Mouse (Mus musculus): ENCODE measurements around the gene Rabep1. TPM values are rescaled to one million over a fixed set of nuclear protein-coding genes. Genes with fewer than 3 reads are reported as not detected.

The Rabep1 gene
- polyA plus RNA-seq, 1 experiment from 2014 or later: 77.0 TPM

- WGBS: 71% methylated on average over 3 of the region's 3 CpGs
- Histone ChIP-seq H3K36me3 (ENCODE audit: control insufficient read depth, insufficient read depth, low read length) (no peaks in the 10 kb centered on the region), H3K27ac (replicated peaks; ENCODE audit: low read depth, low read length) (no peak overlapping the region), H3K9me3 (ENCODE audit: control insufficient read depth, low read length) (no peaks in the 10 kb centered on the region), H3K9ac (replicated peaks; ENCODE audit: low read length) (no peak overlapping the region), H3K4me2 (ENCODE audit: low read length) (no peak overlapping the region), H3K4me3 (replicated peaks; ENCODE audit: low read depth, low read length) (no peak overlapping the region), H3K4me1 (ENCODE audit: control insufficient read depth, insufficient read depth, low read length) (no peaks in the 10 kb centered on the region), H3K27me3 (ENCODE audit: control insufficient read depth, insufficient read depth, low read length) (no peaks in the 10 kb centered on the region)
- DNase-seq: no peak
- ATAC-seq (ENCODE audit: low FRiP score, low TSS enrichment): no peak
Measured at GRCm38 (mm10) chr11:70808101-70808500, 36.5 kb upstream of the Rabep1 start.

GRCm38 (mm10) chr11:70809011-70809410, 35.6 kb upstream of the Rabep1 start:
- no peak for DNase-seq
- H3K4me3 ChIP-seq (replicated peaks; ENCODE audit: low read depth, low read length): no peak overlapping the region
- WGBS: 14% methylated on average over 1 of the region's 1 CpGs
- no peak for ATAC-seq (ENCODE audit: low FRiP score, low TSS enrichment)
- H3K4me2 ChIP-seq (ENCODE audit: low read length): no peak overlapping the region
- H3K9me3 ChIP-seq (ENCODE audit: control insufficient read depth, low read length): no peaks in the 10 kb centered on the region
- H3K27me3 ChIP-seq (ENCODE audit: control insufficient read depth, insufficient read depth, low read length): no peaks in the 10 kb centered on the region
- H3K9ac ChIP-seq (replicated peaks; ENCODE audit: low read length): no peak overlapping the region
- H3K36me3 ChIP-seq (ENCODE audit: control insufficient read depth, insufficient read depth, low read length): no peaks in the 10 kb centered on the region
- no peak overlapping the region for H3K27ac ChIP-seq (replicated peaks; ENCODE audit: low read depth, low read length)
- H3K4me1 ChIP-seq (ENCODE audit: control insufficient read depth, insufficient read depth, low read length): no peaks in the 10 kb centered on the region

- no peak for DNase-seq
- no peak overlapping the region for H3K27ac ChIP-seq (replicated peaks; ENCODE audit: low read depth, low read length)
- H3K4me3 ChIP-seq (replicated peaks; ENCODE audit: low read depth, low read length): no peak overlapping the region
- H3K27me3 ChIP-seq (ENCODE audit: control insufficient read depth, insufficient read depth, low read length): no peaks in the 10 kb centered on the region
- H3K4me2 ChIP-seq (ENCODE audit: low read length): no peak overlapping the region
- H3K9ac ChIP-seq (replicated peaks; ENCODE audit: low read length): no peak overlapping the region
- H3K4me1 ChIP-seq (ENCODE audit: control insufficient read depth, insufficient read depth, low read length): no peaks in the 10 kb centered on the region
- ATAC-seq (ENCODE audit: low FRiP score, low TSS enrichment): no peak
- 80% methylated on average over 5 of the region's 5 CpGs for WGBS
- H3K9me3 ChIP-seq (ENCODE audit: control insufficient read depth, low read length): no peaks in the 10 kb centered on the region
- H3K36me3 ChIP-seq (ENCODE audit: control insufficient read depth, insufficient read depth, low read length): no peaks in the 10 kb centered on the region
Measured at GRCm38 (mm10) chr11:70811041-70811440, 33.5 kb upstream of the Rabep1 start.

GRCm38 (mm10) chr11:70811471-70812240, 32.9 kb upstream of the Rabep1 start:
- DNase-seq: no peak
- 72% methylated on average over 13 of the region's 13 CpGs for WGBS
- Histone ChIP-seq H3K4me1 (ENCODE audit: control insufficient read depth, insufficient read depth, low read length) (no peaks in the 10 kb centered on the region), H3K4me2 (ENCODE audit: low read length) (no peak overlapping the region), H3K9ac (replicated peaks; ENCODE audit: low read length) (no peak overlapping the region), H3K27me3 (ENCODE audit: control insufficient read depth, insufficient read depth, low read length) (no peaks in the 10 kb centered on the region), H3K9me3 (ENCODE audit: control insufficient read depth, low read length) (no peaks in the 10 kb centered on the region), H3K27ac (replicated peaks; ENCODE audit: low read depth, low read length) (no peak overlapping the region), H3K4me3 (replicated peaks; ENCODE audit: low read depth, low read length) (no peak overlapping the region), H3K36me3 (ENCODE audit: control insufficient read depth, insufficient read depth, low read length) (no peaks in the 10 kb centered on the region)
- ATAC-seq (ENCODE audit: low FRiP score, low TSS enrichment): no peak

DNA sequence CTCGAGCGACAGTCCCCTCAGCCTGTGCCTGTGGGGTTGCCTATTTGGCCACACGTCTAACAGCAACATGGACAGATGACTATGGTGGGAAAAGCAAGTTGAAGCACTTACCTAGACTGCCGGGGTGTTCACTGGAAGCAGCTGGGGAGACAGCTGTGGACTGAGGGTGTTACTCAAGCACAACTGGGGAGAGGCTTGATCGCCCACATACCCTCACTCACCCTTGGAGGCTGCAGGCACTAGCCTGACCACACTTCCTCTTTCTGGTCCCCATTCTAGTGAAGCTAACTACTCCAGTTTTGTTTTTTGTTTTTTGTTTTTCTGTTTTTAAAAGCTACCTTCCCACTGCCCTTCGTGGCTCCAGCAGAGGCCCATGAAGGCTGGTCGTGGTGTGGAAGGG, 32.2 kb upstream of the Rabep1 start, which contains the start of gene Scimp:
TSS of gene Scimp (minus strand) at position 222 of the 400 bp plus-strand sequence.
- ATAC-seq (ENCODE audit: low FRiP score, low TSS enrichment) (no peak), DNase-seq (no peak)
- Histone ChIP-seq H3K4me3 (replicated peaks; ENCODE audit: low read depth, low read length) (no peak within 1 kb of the TSS), H3K9ac (replicated peaks; ENCODE audit: low read length) (no peak within 1 kb of the TSS), H3K9me3 (ENCODE audit: control insufficient read depth, low read length) (no peaks in the 10 kb centered on the region), H3K4me1 (ENCODE audit: control insufficient read depth, insufficient read depth, low read length) (no peaks in the 10 kb centered on the region), H3K4me2 (ENCODE audit: low read length) (no peak within 1 kb of the TSS), H3K36me3 (ENCODE audit: control insufficient read depth, insufficient read depth, low read length) (no peaks in the 10 kb centered on the region), H3K27me3 (ENCODE audit: control insufficient read depth, insufficient read depth, low read length) (no peaks in the 10 kb centered on the region), H3K27ac (replicated peaks; ENCODE audit: low read depth, low read length) (no peak within 1 kb of the TSS)
- 87% methylated on average over 7 of the region's 7 CpGs for WGBS

DNA sequence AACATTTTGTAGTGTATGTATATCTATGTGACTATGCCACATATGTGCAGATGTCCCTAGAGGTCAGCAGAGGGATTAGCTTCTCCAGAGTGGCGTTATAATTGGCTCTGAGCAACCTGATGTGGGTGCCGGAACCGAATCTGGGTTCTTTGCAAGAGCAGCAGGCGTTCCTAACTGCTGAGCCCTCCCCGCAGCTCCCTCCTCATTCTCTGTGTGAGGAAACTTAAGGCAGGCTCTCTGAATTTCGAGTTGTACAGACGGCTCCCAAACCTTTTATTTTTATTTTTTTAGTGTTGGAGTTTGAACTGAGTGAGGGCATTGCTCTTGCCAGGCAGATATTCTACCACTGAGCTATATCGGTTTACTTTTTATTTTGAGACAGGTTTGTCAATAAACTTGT, 29.5 kb upstream of the Rabep1 start:
- ATAC-seq (ENCODE audit: low FRiP score, low TSS enrichment) (no peak), DNase-seq (no peak)
- Histone ChIP-seq H3K27me3 (ENCODE audit: control insufficient read depth, insufficient read depth, low read length) (no peaks in the 10 kb centered on the region), H3K36me3 (ENCODE audit: control insufficient read depth, insufficient read depth, low read length) (no peaks in the 10 kb centered on the region), H3K4me2 (ENCODE audit: low read length) (no peak overlapping the region), H3K9ac (replicated peaks; ENCODE audit: low read length) (no peak overlapping the region), H3K4me3 (replicated peaks; ENCODE audit: low read depth, low read length) (no peak overlapping the region), H3K4me1 (ENCODE audit: control insufficient read depth, insufficient read depth, low read length) (no peaks in the 10 kb centered on the region), H3K27ac (replicated peaks; ENCODE audit: low read depth, low read length) (no peak overlapping the region), H3K9me3 (ENCODE audit: control insufficient read depth, low read length) (no peaks in the 10 kb centered on the region)
- WGBS: 83% methylated on average over 8 of the region's 8 CpGs

DNA sequence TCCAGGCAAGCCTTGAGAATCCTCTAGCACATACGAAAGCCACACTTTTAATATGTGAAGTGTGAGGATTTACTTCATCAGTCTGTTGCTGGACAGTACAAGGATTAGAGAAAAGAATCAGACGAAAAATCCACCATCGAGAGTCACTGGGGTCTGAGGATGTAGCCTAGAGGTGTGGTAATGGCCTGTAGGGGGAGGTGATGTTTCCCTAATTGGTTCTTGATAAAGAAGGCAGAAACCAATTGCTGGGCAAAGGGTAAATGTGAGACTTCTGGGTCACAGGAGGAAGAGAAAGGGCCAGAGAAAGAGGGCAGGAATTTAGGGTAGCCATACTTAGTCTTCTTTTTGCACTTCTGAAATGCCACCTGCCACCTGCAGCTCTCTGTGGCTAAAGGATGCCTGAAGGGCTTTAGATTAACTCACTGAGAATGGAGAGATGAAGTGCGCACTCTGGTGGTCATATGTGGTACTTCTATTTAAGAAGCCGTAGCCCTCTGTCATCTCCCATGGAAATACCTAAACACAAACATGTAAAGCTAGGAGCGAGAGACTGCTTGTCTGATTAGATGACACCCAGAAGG, 29.0 kb upstream of the Rabep1 start:
- Histone ChIP-seq H3K36me3 (ENCODE audit: control insufficient read depth, insufficient read depth, low read length) (no peaks in the 10 kb centered on the region), H3K4me3 (replicated peaks; ENCODE audit: low read depth, low read length) (no peak overlapping the region), H3K9me3 (ENCODE audit: control insufficient read depth, low read length) (no peaks in the 10 kb centered on the region), H3K27ac (replicated peaks; ENCODE audit: low read depth, low read length) (no peak overlapping the region), H3K9ac (replicated peaks; ENCODE audit: low read length) (no peak overlapping the region), H3K4me1 (ENCODE audit: control insufficient read depth, insufficient read depth, low read length) (no peaks in the 10 kb centered on the region), H3K27me3 (ENCODE audit: control insufficient read depth, insufficient read depth, low read length) (no peaks in the 10 kb centered on the region), H3K4me2 (ENCODE audit: low read length) (no peak overlapping the region)
- DNase-seq (peak; percentile 86), ATAC-seq (ENCODE audit: low FRiP score, low TSS enrichment) (no peak)
- WGBS: 25% methylated on average over 6 of the region's 6 CpGs

- 72% methylated on average over 4 of the region's 4 CpGs for WGBS
- H3K27me3 ChIP-seq (ENCODE audit: control insufficient read depth, insufficient read depth, low read length): no peaks in the 10 kb centered on the region
- no peaks in the 10 kb centered on the region for H3K36me3 ChIP-seq (ENCODE audit: control insufficient read depth, insufficient read depth, low read length)
- no peaks in the 10 kb centered on the region for H3K9me3 ChIP-seq (ENCODE audit: control insufficient read depth, low read length)
- ATAC-seq (ENCODE audit: low FRiP score, low TSS enrichment) (no peak), DNase-seq (no peak)
- no peak overlapping the region for H3K4me3 ChIP-seq (replicated peaks; ENCODE audit: low read depth, low read length)
- H3K27ac ChIP-seq (replicated peaks; ENCODE audit: low read depth, low read length): no peak overlapping the region
- H3K4me1 ChIP-seq (ENCODE audit: control insufficient read depth, insufficient read depth, low read length): no peaks in the 10 kb centered on the region
- no peak overlapping the region for H3K4me2 ChIP-seq (ENCODE audit: low read length)
- no peak overlapping the region for H3K9ac ChIP-seq (replicated peaks; ENCODE audit: low read length)
Measured at GRCm38 (mm10) chr11:70816770-70817169, 27.8 kb upstream of the Rabep1 start.

GRCm38 (mm10) chr11:70820120-70820519, 24.5 kb upstream of the Rabep1 start:
- ATAC-seq (ENCODE audit: low FRiP score, low TSS enrichment): no peak
- no peak overlapping the region for H3K4me3 ChIP-seq (replicated peaks; ENCODE audit: low read depth, low read length)
- H3K27ac ChIP-seq (replicated peaks; ENCODE audit: low read depth, low read length): no peak overlapping the region
- 85% methylated on average over 8 of the region's 8 CpGs for WGBS
- no peaks in the 10 kb centered on the region for H3K36me3 ChIP-seq (ENCODE audit: control insufficient read depth, insufficient read depth, low read length)
- no peak for DNase-seq
- no peak overlapping the region for H3K9ac ChIP-seq (replicated peaks; ENCODE audit: low read length)
- no peak overlapping the region for H3K4me2 ChIP-seq (ENCODE audit: low read length)
- no peaks in the 10 kb centered on the region for H3K4me1 ChIP-seq (ENCODE audit: control insufficient read depth, insufficient read depth, low read length)
- H3K27me3 ChIP-seq (ENCODE audit: control insufficient read depth, insufficient read depth, low read length): no peaks in the 10 kb centered on the region
- no peaks in the 10 kb centered on the region for H3K9me3 ChIP-seq (ENCODE audit: control insufficient read depth, low read length)
